Mouse (Mus musculus) cerebellum, postnatal 25 days (tissue): ENCODE results near the gene Pfkfb4.

Source experiments
- DNase-seq, 2 experiments: peaks; one replicate each; pipeline ENCODE4 v3.0.0; 2021; ENCODE audit warnings: mixed read lengths in 2 of 2

Pfkfb4 gene

GRCm38 (mm10) chr9:108996411-108996810 is 4.8 kb downstream of the Pfkfb4 start:
- no peak for DNase-seq

GRCm38 (mm10) chr9:108998287-108999166 is 6.9 kb downstream of the Pfkfb4 start:
- no peak for DNase-seq

- peak; percentile 58 to 79 for DNase-seq
These were observed 7.6 kb downstream of the Pfkfb4 start for GRCm38 (mm10) chr9:108999167-108999526.

GRCm38 (mm10) chr9:109000726-109001125 is 9.1 kb downstream of the Pfkfb4 start:
- DNase-seq, result peak; percentile 69 to 79

GRCm38 (mm10) chr9:109003201-109003600 is 11.6 kb downstream of the Pfkfb4 start:
- peak; percentile 52 to 63 for DNase-seq

GRCm38 (mm10) chr9:109007025-109007780 is 15.6 kb downstream of the Pfkfb4 start:
- no peak for DNase-seq

GRCm38 (mm10) chr9:109008081-109008480 is 16.5 kb downstream of the Pfkfb4 start:
- no peak for DNase-seq

GRCm38 (mm10) chr9:109008994-109009635 is 17.5 kb downstream of the Pfkfb4 start:
- no peak for DNase-seq

- no peak for DNase-seq
These were observed 18.2 kb downstream of the Pfkfb4 start for GRCm38 (mm10) chr9:109009636-109010315.

- no peak for DNase-seq
These were observed 18.7 kb downstream of the Pfkfb4 start for GRCm38 (mm10) chr9:109010316-109010690.

- no peak for DNase-seq
These were observed 23.8 kb downstream of the Pfkfb4 start for GRCm38 (mm10) chr9:109015397-109015796.

- DNase-seq, result no peak
These were observed 25.5 kb downstream of the Pfkfb4 start for GRCm38 (mm10) chr9:109016973-109017604.

- DNase-seq, result no peak
These were observed 29.9 kb downstream of the Pfkfb4 start for GRCm38 (mm10) chr9:109021428-109021827.

- no peak for DNase-seq
These were observed 31.5 kb downstream of the Pfkfb4 start for GRCm38 (mm10) chr9:109022866-109023685.

GRCm38 (mm10) chr9:109027521-109027920 is 35.9 kb downstream of the Pfkfb4 start:
- no peak for DNase-seq

GRCm38 (mm10) chr9:109028421-109028820 is 36.8 kb downstream of the Pfkfb4 start:
- DNase-seq, result no peak

GRCm38 (mm10) chr9:109028919-109029318 is 37.3 kb downstream of the Pfkfb4 start:
- DNase-seq, result no peak

GRCm38 (mm10) chr9:109030312-109030711 is 38.7 kb downstream of the Pfkfb4 start:
- DNase-seq, result no peak

GRCm38 (mm10) chr9:109031001-109031400 is 39.4 kb downstream of the Pfkfb4 start:
- DNase-seq, result no peak

GRCm38 (mm10) chr9:109031686-109032085 is 40.1 kb downstream of the Pfkfb4 start:
- no peak for DNase-seq

- no peak for DNase-seq
These were observed 40.9 kb downstream of the Pfkfb4 start for GRCm38 (mm10) chr9:109032435-109032834.
